Mouse (Mus musculus): ENCODE data around the gene Wdr95. TPM values are rescaled to one million over a fixed set of nuclear protein-coding genes. Genes with fewer than 3 reads are reported as not detected.

Wdr95 gene
- polyA plus RNA-seq, 2 experiments, result not detected

DNA sequence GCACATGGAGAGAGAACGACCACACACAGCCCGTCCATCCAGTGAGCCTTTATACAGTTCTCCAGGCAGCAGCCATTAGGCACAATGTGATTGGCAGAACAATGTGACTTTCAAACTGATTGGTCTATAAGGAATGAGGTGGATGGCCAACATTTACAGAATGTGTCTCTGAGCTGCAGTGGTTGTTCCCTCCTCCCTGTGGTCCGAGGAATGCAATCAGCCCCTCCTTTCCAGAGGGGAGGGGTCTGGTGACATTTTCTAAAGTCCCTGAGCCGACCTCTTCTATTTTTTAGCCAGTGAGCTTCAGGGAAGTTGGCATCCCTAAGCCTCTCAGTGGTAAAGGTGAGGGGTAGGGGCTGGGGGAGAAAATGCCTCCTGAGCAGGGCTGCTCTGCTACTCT lies 28.5 kb upstream of the Wdr95 start:
- H3K9ac ChIP-seq (replicated peaks), result no peak overlapping the region
- TF ChIP-seq EP300 (IDR thresholded peaks at IDR 0.05; ENCODE audit: low read depth) (no peak), CTCF (IDR thresholded peaks at IDR 0.05; ENCODE audit: low read depth) (no peak)
- no peak overlapping the region for H3K4me2 ChIP-seq (ENCODE audit: low read depth)
- no peaks in the 10 kb centered on the region for H3K27me3 ChIP-seq (ENCODE audit: control insufficient read depth, insufficient read depth, low read length)
- no peak overlapping the region for H3K4me3 ChIP-seq (ENCODE audit: insufficient read depth in 1 of 2, low read depth in 2 of 2, low read length in 2 of 2)
- ATAC-seq (ENCODE audit: insufficient read depth) (no peak), DNase-seq (ENCODE audit: low read depth in 3 of 3, low spot score in 3 of 3) (no peak)
- H3K27ac ChIP-seq, result no peak overlapping the region
- H3K9me3 ChIP-seq (ENCODE audit: control insufficient read depth, low read length), result no peaks in the 10 kb centered on the region
- no peaks in the 10 kb centered on the region for H3K4me1 ChIP-seq (replicated peaks; ENCODE audit: control insufficient read depth in 2 of 2, insufficient read depth in 2 of 2, low read length in 1 of 2)
- WGBS (ENCODE audit: insufficient replicate concordance), result 44% methylated on average over 4 of the region's 4 CpGs
- H3K36me3 ChIP-seq (replicated peaks; ENCODE audit: control insufficient read depth, insufficient read depth, low read depth), result no peaks in the 10 kb centered on the region

DNA sequence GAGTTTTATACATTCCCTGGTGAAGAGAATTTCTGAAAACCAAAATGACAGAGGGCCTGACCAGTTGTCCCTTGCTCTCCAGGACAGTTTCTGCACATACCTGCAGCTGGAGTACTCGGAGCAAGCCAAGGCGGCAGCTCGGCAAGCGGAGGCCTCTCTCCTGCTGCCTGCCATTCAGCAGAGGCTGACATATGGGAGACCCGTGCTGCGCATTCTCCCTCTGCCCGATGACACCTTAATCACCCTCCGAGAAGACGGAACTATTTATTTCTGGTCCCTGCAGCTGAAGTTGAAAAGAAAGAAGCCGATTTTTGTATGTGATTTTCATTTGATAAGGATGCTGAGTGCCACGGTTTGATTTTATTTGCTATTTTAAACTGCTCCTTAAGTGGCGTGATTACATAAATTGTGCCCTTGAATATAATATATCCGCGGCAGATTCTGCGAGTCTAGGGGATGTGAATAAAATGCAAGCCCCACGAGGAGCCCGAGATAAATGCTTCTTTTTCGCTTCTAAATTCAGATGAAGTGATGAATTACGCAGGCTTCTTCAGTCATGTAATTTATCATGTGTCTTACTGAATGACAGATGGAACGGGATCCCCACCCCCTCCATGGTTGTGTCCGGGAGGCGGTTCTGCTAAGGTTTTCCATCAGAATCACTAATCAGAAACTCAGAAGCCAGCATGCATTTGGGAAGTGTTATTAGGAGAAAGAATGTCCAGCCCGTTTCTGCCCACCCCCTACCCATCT lies 24.9 kb upstream of the Wdr95 start:
- Histone ChIP-seq H3K9ac (replicated peaks) (no peak overlapping the region), H3K27ac (no peak overlapping the region), H3K27me3 (ENCODE audit: control insufficient read depth, insufficient read depth, low read length) (no peaks in the 10 kb centered on the region), H3K9me3 (ENCODE audit: control insufficient read depth, low read length) (no peaks in the 10 kb centered on the region), H3K4me1 (replicated peaks; ENCODE audit: control insufficient read depth in 2 of 2, insufficient read depth in 2 of 2, low read length in 1 of 2) (no peaks in the 10 kb centered on the region), H3K36me3 (replicated peaks; ENCODE audit: control insufficient read depth, insufficient read depth, low read depth) (no peaks in the 10 kb centered on the region), H3K4me3 (ENCODE audit: insufficient read depth in 1 of 2, low read depth in 2 of 2, low read length in 2 of 2) (no peak overlapping the region), H3K4me2 (ENCODE audit: low read depth) (no peak overlapping the region)
- TF ChIP-seq CTCF (IDR thresholded peaks at IDR 0.05; ENCODE audit: low read depth), result no peak
- TF ChIP-seq EP300 (IDR thresholded peaks at IDR 0.05; ENCODE audit: low read depth), result no peak
- ATAC-seq (ENCODE audit: insufficient read depth), result no peak
- 75% methylated on average over 23 of the region's 23 CpGs for WGBS (ENCODE audit: insufficient replicate concordance)
- DNase-seq (ENCODE audit: low read depth in 3 of 3, low spot score in 3 of 3), result no peak

DNA sequence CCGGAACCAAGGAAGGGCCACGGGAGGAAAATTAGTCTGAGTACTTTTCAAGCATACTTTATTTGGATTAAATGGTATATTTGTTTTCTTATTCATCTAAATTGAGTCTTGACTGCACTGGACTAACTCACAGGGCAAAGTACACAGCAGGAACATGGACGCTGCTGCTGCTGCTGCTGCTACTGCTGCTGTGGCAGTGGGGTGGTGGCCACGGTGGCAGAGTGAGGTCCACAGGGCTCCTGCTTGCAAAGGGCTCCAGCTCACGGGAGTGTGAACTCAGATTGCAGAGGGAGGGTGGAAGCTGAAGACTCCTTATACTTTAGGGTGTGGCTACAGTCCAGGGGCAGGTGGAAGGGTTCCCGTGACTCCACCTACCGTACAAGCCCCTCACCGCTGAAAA lies 23.5 kb upstream of the Wdr95 start:
- Histone ChIP-seq H3K27me3 (ENCODE audit: control insufficient read depth, insufficient read depth, low read length) (no peaks in the 10 kb centered on the region), H3K36me3 (replicated peaks; ENCODE audit: control insufficient read depth, insufficient read depth, low read depth) (no peaks in the 10 kb centered on the region), H3K27ac (no peak overlapping the region), H3K4me3 (ENCODE audit: insufficient read depth in 1 of 2, low read depth in 2 of 2, low read length in 2 of 2) (no peak overlapping the region), H3K4me2 (ENCODE audit: low read depth) (no peak overlapping the region), H3K4me1 (replicated peaks; ENCODE audit: control insufficient read depth in 2 of 2, insufficient read depth in 2 of 2, low read length in 1 of 2) (no peaks in the 10 kb centered on the region), H3K9me3 (ENCODE audit: control insufficient read depth, low read length) (no peaks in the 10 kb centered on the region), H3K9ac (replicated peaks) (no peak overlapping the region)
- no peak for TF ChIP-seq CTCF (IDR thresholded peaks at IDR 0.05; ENCODE audit: low read depth)
- no peak for TF ChIP-seq EP300 (IDR thresholded peaks at IDR 0.05; ENCODE audit: low read depth)
- no peak for ATAC-seq (ENCODE audit: insufficient read depth)
- WGBS (ENCODE audit: insufficient replicate concordance), result 73% methylated on average over 8 of the region's 8 CpGs
- DNase-seq (ENCODE audit: low read depth in 3 of 3, low spot score in 3 of 3), result no peak

DNA sequence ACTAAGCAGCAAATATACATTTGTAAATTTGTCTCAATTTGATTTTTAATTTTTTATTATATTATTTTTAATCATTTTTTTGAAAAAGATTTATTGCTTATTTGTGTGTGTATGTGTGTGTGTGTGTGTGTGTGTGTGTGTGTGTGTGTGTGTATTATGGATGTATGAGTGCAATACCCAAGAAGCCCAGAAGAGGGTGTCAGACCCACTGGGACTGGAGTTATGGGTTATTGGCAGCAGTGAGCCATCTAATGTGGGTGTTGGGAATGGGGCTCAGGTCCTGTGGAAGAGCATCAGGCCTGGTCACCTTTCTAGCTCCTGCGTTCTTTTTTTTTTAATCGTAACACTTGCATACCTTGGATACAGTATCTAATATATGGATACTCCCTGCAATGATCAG lies 22.4 kb upstream of the Wdr95 start:
- no peak for TF ChIP-seq CTCF (IDR thresholded peaks at IDR 0.05; ENCODE audit: low read depth)
- TF ChIP-seq EP300 (IDR thresholded peaks at IDR 0.05; ENCODE audit: low read depth), result no peak
- ATAC-seq (ENCODE audit: insufficient read depth) (no peak), DNase-seq (ENCODE audit: low read depth in 3 of 3, low spot score in 3 of 3) (no peak)
- H3K4me3 ChIP-seq (ENCODE audit: insufficient read depth in 1 of 2, low read depth in 2 of 2, low read length in 2 of 2), result no peak overlapping the region
- no peaks in the 10 kb centered on the region for H3K4me1 ChIP-seq (replicated peaks; ENCODE audit: control insufficient read depth in 2 of 2, insufficient read depth in 2 of 2, low read length in 1 of 2)
- H3K9ac ChIP-seq (replicated peaks), result no peak overlapping the region
- H3K4me2 ChIP-seq (ENCODE audit: low read depth), result no peak overlapping the region
- no peaks in the 10 kb centered on the region for H3K36me3 ChIP-seq (replicated peaks; ENCODE audit: control insufficient read depth, insufficient read depth, low read depth)
- no peak overlapping the region for H3K27ac ChIP-seq
- no peaks in the 10 kb centered on the region for H3K27me3 ChIP-seq (ENCODE audit: control insufficient read depth, insufficient read depth, low read length)
- 94% methylated on average over 2 of the region's 2 CpGs for WGBS (ENCODE audit: insufficient replicate concordance)
- no peaks in the 10 kb centered on the region for H3K9me3 ChIP-seq (ENCODE audit: control insufficient read depth, low read length)

DNA sequence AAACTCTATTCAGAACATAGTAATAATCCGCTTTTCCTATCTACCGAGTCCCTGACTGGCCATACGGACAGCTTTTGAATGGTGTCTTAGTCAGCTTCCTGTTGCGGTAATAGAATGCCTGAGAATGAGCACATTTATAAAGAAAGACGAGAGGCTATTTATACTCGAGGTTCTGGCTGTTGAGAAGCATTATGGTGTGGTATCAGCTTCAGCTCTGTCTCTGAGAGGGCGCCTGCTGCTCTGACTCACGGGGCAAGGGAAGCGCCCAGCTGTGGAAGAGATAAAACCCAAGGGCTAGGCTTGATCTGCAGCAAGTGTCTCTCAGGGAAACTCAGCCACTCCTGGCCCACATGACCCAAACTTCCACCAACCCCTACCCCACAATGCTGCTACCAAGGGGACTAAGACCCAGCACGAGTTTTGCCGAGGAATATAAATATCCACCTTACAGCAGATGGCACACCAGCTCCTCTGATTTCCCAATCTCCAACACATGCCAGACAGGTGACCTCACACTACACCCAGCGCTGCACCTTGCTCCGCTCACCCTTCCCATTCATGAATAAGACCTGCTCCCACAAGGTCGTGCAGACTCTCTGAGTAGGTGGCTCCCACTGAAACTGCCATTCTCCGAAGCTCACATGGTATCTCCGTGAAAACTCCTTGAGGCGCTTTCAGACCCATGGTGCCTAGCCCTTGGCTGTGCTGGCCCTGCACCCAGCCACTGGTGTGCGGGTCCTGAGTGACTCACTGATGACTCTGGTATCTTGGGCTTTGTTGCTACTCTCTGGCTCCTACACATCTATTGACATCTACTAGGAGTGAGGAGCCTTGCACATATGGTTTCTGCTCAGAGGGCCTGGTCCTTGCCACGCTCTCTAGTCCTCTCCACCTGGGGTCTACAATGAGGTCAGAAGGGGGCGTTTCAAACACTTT lies 20.1 kb upstream of the Wdr95 start:
- no peak for DNase-seq (ENCODE audit: low read depth in 3 of 3, low spot score in 3 of 3)
- no peaks in the 10 kb centered on the region for H3K9me3 ChIP-seq (ENCODE audit: control insufficient read depth, low read length)
- no peaks in the 10 kb centered on the region for H3K4me1 ChIP-seq (replicated peaks; ENCODE audit: control insufficient read depth in 2 of 2, insufficient read depth in 2 of 2, low read length in 1 of 2)
- H3K9ac ChIP-seq (replicated peaks), result no peak overlapping the region
- no peak for ATAC-seq (ENCODE audit: insufficient read depth)
- H3K4me2 ChIP-seq (ENCODE audit: low read depth), result no peak overlapping the region
- no peaks in the 10 kb centered on the region for H3K27me3 ChIP-seq (ENCODE audit: control insufficient read depth, insufficient read depth, low read length)
- H3K4me3 ChIP-seq (ENCODE audit: insufficient read depth in 1 of 2, low read depth in 2 of 2, low read length in 2 of 2), result no peak overlapping the region
- H3K36me3 ChIP-seq (replicated peaks; ENCODE audit: control insufficient read depth, insufficient read depth, low read depth), result no peaks in the 10 kb centered on the region
- no peak overlapping the region for H3K27ac ChIP-seq
- 48% methylated on average over 20 of the region's 20 CpGs for WGBS (ENCODE audit: insufficient replicate concordance)
- TF ChIP-seq CTCF (IDR thresholded peaks at IDR 0.05; ENCODE audit: low read depth) (no peak), EP300 (IDR thresholded peaks at IDR 0.05; ENCODE audit: low read depth) (no peak)

All from liver, embryonic 14.5 days (tissue).